Comparison of ENCODE assay signal across 26 mouse cellular contexts in genomic region chr8:48410916-48411315, GRCm38 (mm10).
"Had no signal": no experiment of that assay in that cellular context is flagged by ENCODE, and none has a peak within 500 bp of the region (broad histone marks: within the 10 kb centered on the region; RNA-seq: fewer than 3 reads in every experiment).

No protein-coding gene starts in this region.

- H3K36me3 ChIP-seq: forebrain, embryonic 15.5 days had no signal

- H3K4me3 ChIP-seq: embryonic facial prominence, embryonic 10.5 days; embryonic facial prominence, embryonic 12.5 days; embryonic facial prominence, embryonic 13.5 days; embryonic facial prominence, embryonic 15.5 days; erythroblast, embryonic 14.5 days; forebrain, embryonic 10.5 days; forebrain, embryonic 12.5 days; forebrain, embryonic 13.5 days; forebrain, embryonic 15.5 days; gastrocnemius, adult 2 months; heart, adult 2 months had no signal

- DNase-seq: cerebellum, adult 8-10 months; cerebellum, adult 9-10 months; cerebellum, adult 9-11 months; cerebellum, postnatal 10 days; cerebellum, postnatal 14 days; cerebellum, postnatal 25 days; cerebellum, postnatal 36 days; embryo, embryonic 11 days; forebrain, postnatal 0 days; gastrocnemius, adult 2 months; gastrocnemius, postnatal 10 days; gastrocnemius, postnatal 14 days; gastrocnemius, postnatal 25 days; gastrocnemius, postnatal 36 days; heart, adult 11 months; heart, adult 18-20 months; heart, adult 2 months had no signal

- H3K27me3 ChIP-seq: embryonic facial prominence, embryonic 12.5 days; embryonic facial prominence, embryonic 13.5 days; embryonic facial prominence, embryonic 15.5 days; forebrain, embryonic 12.5 days; forebrain, embryonic 13.5 days; forebrain, embryonic 15.5 days had no signal

- H3K4me1 ChIP-seq: embryonic facial prominence, embryonic 10.5 days; embryonic facial prominence, embryonic 12.5 days; embryonic facial prominence, embryonic 13.5 days; embryonic facial prominence, embryonic 15.5 days; forebrain, embryonic 12.5 days; forebrain, embryonic 15.5 days had no signal

- H3K27ac ChIP-seq: embryonic facial prominence, embryonic 10.5 days; embryonic facial prominence, embryonic 12.5 days; embryonic facial prominence, embryonic 13.5 days; embryonic facial prominence, embryonic 15.5 days; forebrain, embryonic 10.5 days; forebrain, embryonic 12.5 days; forebrain, embryonic 13.5 days; forebrain, embryonic 15.5 days; gastrocnemius, adult 2 months; heart, adult 2 months had no signal
